1 mouse cellular context compared by ENCODE assay signal in genomic region chr3:88514231-88515094, GRCm38 (mm10).
TF ChIP-seq lines count a peak whose summit lies in the region.

No protein-coding gene starts in this region.

TF ChIP-seq in MEL, 35 proteins besides CTCF, POLR2A, EP300 and RAD21:
- peak; percentile 54 for TF ChIP-seq TAL1 (IDR thresholded peaks at IDR 0.05; ENCODE audit: low read length)
- no peak for TF ChIP-seq MEF2A (IDR thresholded peaks at IDR 0.05; ENCODE audit: extremely low read depth, insufficient replicate concordance, low read depth, low read length, poor library complexity, severe bottlenecking)
- TF ChIP-seq ELF1 (IDR thresholded peaks at IDR 0.05; ENCODE audit: low read depth, low read length), result 0 out of 2 replicates have a peak, but pooled peaks have one; percentile 19
